Mouse (Mus musculus): ENCODE measurements around the gene Abca13. TPM values are rescaled to one million over a fixed set of nuclear protein-coding genes. Genes with fewer than 3 reads are reported as not detected.
"Not testable (repeated sequence)": the region's sequence is repeated elsewhere in the genome, so short reads cannot be mapped to it uniquely, and the experiment has no call there.

Gene Abca13
- total and polyA plus RNA-seq, 2 experiments from 2014 or later = 0.05 to 0.06 TPM

DNA sequence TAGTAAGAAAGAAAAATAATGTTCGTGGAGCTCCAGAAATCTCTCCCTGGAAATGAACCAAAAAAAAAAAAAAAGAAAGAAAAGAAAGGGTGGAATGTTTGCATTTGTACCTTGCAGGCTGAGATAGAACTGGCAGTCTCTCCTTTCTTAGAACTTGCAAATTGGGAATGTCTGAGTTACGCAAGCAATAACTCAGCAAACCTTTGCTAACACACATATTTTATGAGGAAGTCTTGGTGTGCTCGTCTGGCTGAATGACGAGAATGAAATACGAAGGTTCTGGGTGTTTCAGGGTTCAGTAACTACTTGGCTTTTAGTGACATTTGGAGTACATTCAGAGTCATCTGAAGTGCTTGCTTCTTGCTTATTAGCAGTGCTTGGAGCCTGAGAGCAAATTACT lies 241.1 kb downstream of the Abca13 start:
- WGBS = 48% methylated on average over 5 of the region's 5 CpGs
- no peak for DNase-seq

GRCm38 (mm10) chr11:9436617-9437016 lies 244.9 kb downstream of the Abca13 start:
- Histone ChIP-seq H3K27me3 (ENCODE audit: insufficient read depth, low read length) (no peaks in the 10 kb centered on the region), H3K9me3 (ENCODE audit: low read length) (no peaks in the 10 kb centered on the region), H3K4me1 (ENCODE audit: insufficient read depth) (no peaks in the 10 kb centered on the region), H3K27ac (ENCODE audit: low read depth, low read length) (no peak overlapping the region), H3K4me3 (ENCODE audit: low read depth, low read length) (no peak overlapping the region), H3K9ac (no peak overlapping the region), H3K36me3 (ENCODE audit: insufficient read depth) (no peaks in the 10 kb centered on the region), H3K4me2 (ENCODE audit: low read depth) (no peak overlapping the region)
- DNase-seq = no peak
- peak; percentile 54 for ATAC-seq
- no peak for TF ChIP-seq CTCF (IDR thresholded peaks at IDR 0.05; ENCODE audit: low read depth)

More for the DNA sequence above, 241.1 kb downstream of the Abca13 start:
- no peak for TF ChIP-seq CTCF (IDR thresholded peaks at IDR 0.05; ENCODE audit: low read depth)
- ATAC-seq = no peak
- H3K36me3 ChIP-seq (ENCODE audit: insufficient read depth) = no peaks in the 10 kb centered on the region
- no peaks in the 10 kb centered on the region for H3K27me3 ChIP-seq (ENCODE audit: insufficient read depth, low read length)
- H3K27ac ChIP-seq (ENCODE audit: low read depth, low read length) = no peak overlapping the region
- no peaks in the 10 kb centered on the region for H3K9me3 ChIP-seq (ENCODE audit: low read length)
- no peak overlapping the region for H3K9ac ChIP-seq
- H3K4me2 ChIP-seq (ENCODE audit: low read depth) = no peak overlapping the region
- H3K4me1 ChIP-seq (ENCODE audit: insufficient read depth) = no peaks in the 10 kb centered on the region
- H3K4me3 ChIP-seq (ENCODE audit: low read depth, low read length) = no peak overlapping the region

DNA sequence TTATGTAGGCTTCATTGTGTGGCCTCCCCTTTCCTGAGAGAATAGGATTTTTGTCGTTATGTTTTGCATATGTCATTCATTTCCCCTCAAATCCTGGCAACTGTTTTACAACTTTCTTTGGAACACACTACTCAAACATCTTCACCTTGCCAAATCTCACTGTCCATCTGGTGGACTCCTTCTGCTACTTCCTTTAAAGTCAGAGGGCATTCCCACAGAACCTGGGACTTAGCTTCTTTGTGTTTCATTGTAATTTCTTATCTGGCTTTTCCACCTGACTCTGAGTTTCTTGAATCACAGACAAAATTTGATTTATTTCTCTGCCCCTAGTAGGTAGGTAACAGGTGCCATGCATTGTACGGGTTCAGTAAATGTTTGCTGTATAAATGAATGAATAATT lies 248.0 kb downstream of the Abca13 start:
- DNase-seq = peak; percentile 17
- no peak overlapping the region for H3K4me2 ChIP-seq (ENCODE audit: low read depth)
- no peak overlapping the region for H3K27ac ChIP-seq (ENCODE audit: low read depth, low read length)
- no peaks in the 10 kb centered on the region for H3K27me3 ChIP-seq (ENCODE audit: insufficient read depth, low read length)
- H3K9me3 ChIP-seq (ENCODE audit: low read length) = no peaks in the 10 kb centered on the region
- no peak overlapping the region for H3K9ac ChIP-seq
- ATAC-seq = no peak
- TF ChIP-seq CTCF (IDR thresholded peaks at IDR 0.05; ENCODE audit: low read depth) = no peak
- H3K4me3 ChIP-seq (ENCODE audit: low read depth, low read length) = no peak overlapping the region
- 55% methylated on average over 2 of the region's 2 CpGs for WGBS
- no peaks in the 10 kb centered on the region for H3K4me1 ChIP-seq (ENCODE audit: insufficient read depth)
- H3K36me3 ChIP-seq (ENCODE audit: insufficient read depth) = no peaks in the 10 kb centered on the region

GRCm38 (mm10) chr11:9441192-9441591 lies 249.4 kb downstream of the Abca13 start:
- no peak overlapping the region for H3K9ac ChIP-seq
- DNase-seq = peak; percentile 47
- peak; percentile 79 for ATAC-seq
- H3K36me3 ChIP-seq (ENCODE audit: insufficient read depth) = no peaks in the 10 kb centered on the region
- H3K9me3 ChIP-seq (ENCODE audit: low read length) = no peaks in the 10 kb centered on the region
- H3K27me3 ChIP-seq (ENCODE audit: insufficient read depth, low read length) = no peaks in the 10 kb centered on the region
- no peak overlapping the region for H3K4me2 ChIP-seq (ENCODE audit: low read depth)
- no peak overlapping the region for H3K27ac ChIP-seq (ENCODE audit: low read depth, low read length)
- H3K4me3 ChIP-seq (ENCODE audit: low read depth, low read length) = no peak overlapping the region
- TF ChIP-seq CTCF (IDR thresholded peaks at IDR 0.05; ENCODE audit: low read depth) = no peak
- no peaks in the 10 kb centered on the region for H3K4me1 ChIP-seq (ENCODE audit: insufficient read depth)
- 22% methylated on average over 4 of the region's 4 CpGs for WGBS

- TF ChIP-seq CTCF (IDR thresholded peaks at IDR 0.05; ENCODE audit: low read depth) = no peak
- Histone ChIP-seq H3K4me2 (ENCODE audit: low read depth) (no peak overlapping the region), H3K36me3 (ENCODE audit: insufficient read depth) (no peaks in the 10 kb centered on the region), H3K27ac (ENCODE audit: low read depth, low read length) (no peak overlapping the region), H3K4me1 (ENCODE audit: insufficient read depth) (no peaks in the 10 kb centered on the region), H3K9ac (no peak overlapping the region), H3K9me3 (ENCODE audit: low read length) (no peaks in the 10 kb centered on the region), H3K27me3 (ENCODE audit: insufficient read depth, low read length) (no peaks in the 10 kb centered on the region), H3K4me3 (ENCODE audit: low read depth, low read length) (no peak overlapping the region)
- 79% methylated on average over 1 of the region's 1 CpGs for WGBS
- DNase-seq (no peak), ATAC-seq (no peak)
Observed at GRCm38 (mm10) chr11:9472400-9472799, 280.7 kb downstream of the Abca13 start.

- peak; percentile 63 for ATAC-seq
- WGBS = 26% methylated on average over 6 of the region's 6 CpGs
- H3K4me1 ChIP-seq (ENCODE audit: insufficient read depth) = no peaks in the 10 kb centered on the region
- H3K4me2 ChIP-seq (ENCODE audit: low read depth) = no peak overlapping the region
- H3K36me3 ChIP-seq (ENCODE audit: insufficient read depth) = no peaks in the 10 kb centered on the region
- no peak overlapping the region for H3K4me3 ChIP-seq (ENCODE audit: low read depth, low read length)
- H3K9me3 ChIP-seq (ENCODE audit: low read length) = peaks cover 4% of the 10 kb centered on the region; the same call in 1 of the 2 replicates
- TF ChIP-seq CTCF (IDR thresholded peaks at IDR 0.05; ENCODE audit: low read depth) = peak; percentile 67
- H3K27me3 ChIP-seq (ENCODE audit: insufficient read depth, low read length) = no peaks in the 10 kb centered on the region
- peak; percentile 60 for DNase-seq
- H3K27ac ChIP-seq (ENCODE audit: low read depth, low read length) = no peak overlapping the region
- H3K9ac ChIP-seq = no peak overlapping the region
Observed at GRCm38 (mm10) chr11:9481511-9481910, 289.8 kb downstream of the Abca13 start.

GRCm38 (mm10) chr11:9500326-9501142 lies 308.8 kb downstream of the Abca13 start:
- no peak overlapping the region for H3K4me2 ChIP-seq (ENCODE audit: low read depth)
- H3K27ac ChIP-seq (ENCODE audit: low read depth, low read length) = no peak overlapping the region
- H3K4me1 ChIP-seq (ENCODE audit: insufficient read depth) = no peaks in the 10 kb centered on the region
- ATAC-seq (peak; percentile 92), DNase-seq (peak; percentile 76)
- H3K9ac ChIP-seq = no peak overlapping the region
- H3K4me3 ChIP-seq (ENCODE audit: low read depth, low read length) = no peak overlapping the region
- H3K9me3 ChIP-seq (ENCODE audit: low read length) = no peaks in the 10 kb centered on the region
- no peak for TF ChIP-seq CTCF (IDR thresholded peaks at IDR 0.05; ENCODE audit: low read depth)
- H3K36me3 ChIP-seq (ENCODE audit: insufficient read depth) = no peaks in the 10 kb centered on the region
- WGBS = 27% methylated on average over 5 of the region's 5 CpGs
- no peaks in the 10 kb centered on the region for H3K27me3 ChIP-seq (ENCODE audit: insufficient read depth, low read length)

DNA sequence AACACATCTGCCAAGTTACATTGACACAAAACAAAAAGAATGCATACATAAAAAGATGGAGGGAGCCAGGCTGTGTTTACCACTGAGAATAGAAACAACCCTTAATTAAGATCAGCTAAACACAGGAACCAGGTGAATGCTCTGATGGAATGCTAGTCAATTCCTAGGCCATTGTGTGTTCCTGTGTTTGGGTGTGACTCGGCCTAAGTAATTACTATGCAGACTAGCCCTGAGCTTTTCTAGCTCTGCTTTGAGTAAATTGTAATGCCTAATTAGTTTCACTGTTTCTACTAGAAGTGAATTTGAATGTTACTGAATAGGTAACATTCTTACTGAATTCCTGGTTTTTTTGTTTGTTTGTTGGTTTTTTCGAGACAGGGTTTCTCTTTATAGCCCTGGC lies 323.2 kb downstream of the Abca13 start:
- not testable (repeated sequence) for H3K4me3 ChIP-seq (ENCODE audit: low read depth, low read length); H3K27me3 ChIP-seq (ENCODE audit: insufficient read depth, low read length); DNase-seq; H3K9ac ChIP-seq; ATAC-seq; H3K9me3 ChIP-seq (ENCODE audit: low read length); H3K36me3 ChIP-seq (ENCODE audit: insufficient read depth); H3K27ac ChIP-seq (ENCODE audit: low read depth, low read length); H3K4me1 ChIP-seq (ENCODE audit: insufficient read depth); H3K4me2 ChIP-seq (ENCODE audit: low read depth)
- 36% methylated on average over 2 of the region's 2 CpGs for WGBS
